Mouse (Mus musculus) T-cell, adult 2 months (primary cell): ENCODE results near the gene Rpl23.
A peak's percentile ranks its signal among the peaks of the same experiment; 100 is the strongest.
"Not testable (repeated sequence)": the region's sequence is repeated elsewhere in the genome, so short reads cannot be mapped to it uniquely, and the experiment has no call there.

ENCODE experiments used
- DNase-seq: peaks from one replicate; pipeline ENCODE4 v3.0.0; 2022; ENCODE audit warnings: low spot score

Gene Rpl23

DNA sequence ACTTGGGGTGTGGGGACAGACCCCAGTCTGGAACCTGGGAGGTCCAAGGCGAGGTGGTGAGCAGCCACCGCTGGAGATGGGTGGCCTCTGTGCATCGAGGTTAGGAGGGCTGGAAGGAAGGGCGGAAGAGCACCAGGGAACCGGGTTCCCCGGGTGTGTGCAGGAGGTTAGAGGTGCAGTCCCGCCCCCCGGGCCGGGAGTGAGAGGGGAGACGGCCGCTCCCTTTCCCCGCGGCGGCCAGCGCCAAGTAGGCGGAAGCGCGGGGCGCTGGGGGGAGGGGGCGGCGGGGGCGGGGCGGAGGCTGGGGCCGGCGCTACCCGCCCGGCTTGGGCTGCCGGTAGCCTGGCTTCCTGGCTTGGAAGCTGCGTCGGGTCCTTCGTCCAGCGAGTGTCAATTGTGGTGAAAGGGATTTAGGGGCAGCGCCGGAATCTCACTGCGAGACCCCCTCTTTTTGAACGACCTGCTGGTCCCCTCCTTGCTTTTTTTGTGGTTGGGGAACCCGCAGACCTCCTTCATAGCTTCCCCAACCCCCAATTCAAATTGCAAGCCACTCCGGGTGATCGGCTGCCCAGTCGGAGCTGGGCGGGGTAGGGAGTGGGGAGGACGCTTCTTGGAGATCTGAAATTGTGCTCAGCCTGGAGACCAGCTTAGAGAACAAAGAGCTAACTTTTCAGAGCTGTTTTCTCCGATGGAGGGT is 17.9 kb upstream of the Rpl23 start:
- peak; percentile 70 for DNase-seq

DNA sequence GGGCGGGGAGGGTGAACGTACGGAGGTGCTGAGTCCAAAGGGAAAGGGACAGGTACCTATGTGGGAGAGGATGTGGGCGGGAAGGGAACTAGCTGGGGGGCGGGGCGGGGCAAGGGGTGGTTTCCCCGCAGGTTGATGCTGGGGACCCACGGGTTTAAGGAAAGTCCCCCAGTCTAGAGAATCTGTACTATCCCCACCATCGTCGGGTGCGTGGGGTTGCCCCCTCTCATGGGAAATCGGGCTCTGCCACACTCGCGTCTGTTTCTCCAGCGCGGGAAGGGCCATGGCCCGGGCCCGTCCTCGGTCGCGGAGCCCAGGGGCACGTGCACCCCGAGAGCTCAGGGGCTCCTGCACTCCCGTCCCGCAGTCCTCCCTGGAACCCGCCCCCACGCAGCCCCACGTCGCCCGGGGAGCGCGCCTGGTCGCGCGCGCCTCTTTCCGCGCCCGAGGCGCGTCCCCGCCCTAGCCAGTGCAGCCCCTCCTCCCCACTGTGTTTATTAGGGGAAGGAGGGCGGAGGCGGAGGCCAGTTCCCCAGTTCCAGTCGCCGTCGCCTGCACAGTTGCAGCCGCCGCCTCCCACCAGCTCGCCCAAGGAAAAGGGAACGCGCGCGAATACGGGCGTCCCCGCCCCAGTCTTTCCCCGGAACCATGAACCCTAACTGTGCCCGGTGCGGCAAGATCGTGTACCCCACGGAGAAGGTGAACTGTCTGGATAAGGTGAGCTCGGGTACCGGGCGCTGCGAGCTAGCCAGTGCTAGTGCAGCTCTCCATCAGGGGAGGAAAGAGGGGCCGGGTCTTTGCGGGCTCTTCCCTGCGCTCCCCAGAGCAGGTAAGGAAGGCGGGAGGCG is 17.1 kb upstream of the Rpl23 start:
- peak; percentile 76 for DNase-seq

DNA sequence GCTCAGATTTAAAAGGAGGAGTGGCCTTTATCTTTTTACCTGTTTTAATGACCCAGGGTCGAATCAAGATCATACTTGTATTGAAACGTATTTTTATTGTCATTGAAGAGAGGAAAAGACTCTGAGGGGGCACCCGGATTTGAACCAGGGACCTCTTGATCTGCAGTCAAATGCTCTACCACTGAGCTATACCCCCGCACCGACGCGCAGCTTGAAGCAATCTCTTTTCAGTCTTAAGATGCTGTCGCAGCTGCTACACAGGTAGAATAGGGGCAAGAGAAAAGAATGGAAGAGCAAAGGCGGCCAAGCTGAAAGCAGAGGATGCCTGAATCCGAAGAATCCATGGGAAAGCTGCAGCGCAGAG is 16.5 kb upstream of the Rpl23 start, which contains the start of gene Lasp1:
Lasp1 (plus strand) TSS at position 219 of the 364 bp plus-strand sequence.
- DNase-seq = peak; percentile 93

DNA sequence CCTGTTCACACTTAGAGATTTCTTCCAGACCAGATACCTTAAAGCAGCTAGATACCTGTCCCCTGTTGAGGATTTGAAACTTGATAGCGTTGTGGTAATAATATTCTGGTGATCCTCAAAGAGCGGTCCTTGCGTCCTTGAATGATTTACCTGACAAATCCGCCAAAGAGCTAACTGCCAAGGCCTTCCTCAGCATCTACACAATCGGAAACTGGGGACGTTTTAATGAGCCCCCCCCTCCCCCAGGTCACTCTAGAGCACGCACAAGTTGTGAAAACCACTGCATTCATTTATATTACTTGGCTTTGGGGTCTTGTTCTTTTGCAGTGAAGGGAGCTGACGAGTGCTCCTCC is 15.8 kb upstream of the Rpl23 start:
- DNase-seq = no peak

DNA sequence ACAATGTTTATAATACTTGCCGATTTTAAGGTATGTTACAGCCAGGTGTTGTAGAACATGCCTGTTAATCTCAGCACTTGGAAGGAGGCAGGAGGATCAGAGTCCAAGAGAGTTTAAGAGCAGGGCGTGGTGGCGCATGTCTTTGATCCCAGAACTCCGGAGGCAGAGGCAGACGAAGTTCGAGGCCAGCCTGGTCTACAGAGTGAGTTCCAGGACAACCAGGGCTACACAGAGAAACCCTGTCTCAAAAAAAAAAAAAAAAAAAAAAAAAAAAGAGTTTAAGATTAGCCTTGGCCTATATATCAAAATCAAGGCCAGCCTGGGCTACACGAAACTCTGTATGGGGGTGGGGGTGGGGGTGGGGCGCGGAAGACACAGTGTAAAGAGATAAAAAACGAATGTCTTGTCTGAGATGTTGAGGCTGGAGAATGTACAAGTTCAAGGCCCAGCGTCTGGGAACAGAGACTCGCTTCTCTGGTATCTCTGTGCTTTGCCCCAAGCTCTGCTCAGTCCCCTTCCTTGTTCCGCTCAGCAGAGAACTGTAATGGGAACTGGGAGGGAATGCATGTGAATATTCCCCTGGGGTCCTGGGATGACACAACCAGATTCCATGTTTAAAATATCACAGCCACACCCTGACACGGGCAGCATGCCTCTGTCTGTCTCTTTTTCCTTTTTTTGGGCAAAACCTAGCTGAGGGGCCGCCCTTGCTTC is 15.3 kb upstream of the Rpl23 start:
- no peak for DNase-seq

DNA sequence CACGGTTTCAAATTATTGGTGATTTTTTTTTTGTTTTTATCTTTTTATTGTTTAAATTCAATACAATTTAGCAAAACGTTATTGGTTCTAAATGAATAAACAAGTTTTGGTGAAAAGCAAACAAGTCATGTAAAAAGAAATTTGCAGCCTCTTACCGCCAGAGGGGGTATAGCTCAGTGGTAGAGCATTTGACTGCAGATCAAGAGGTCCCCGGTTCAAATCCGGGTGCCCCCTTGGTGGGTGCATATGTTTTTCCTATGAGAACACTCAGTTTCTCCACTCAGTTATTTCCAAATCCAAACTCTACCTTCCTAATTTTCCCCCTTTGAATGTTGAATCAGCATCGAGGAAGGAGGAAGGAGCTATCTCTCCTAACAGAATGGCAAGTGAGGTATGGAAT is 14.7 kb upstream of the Rpl23 start:
- DNase-seq = peak; percentile 77

DNA sequence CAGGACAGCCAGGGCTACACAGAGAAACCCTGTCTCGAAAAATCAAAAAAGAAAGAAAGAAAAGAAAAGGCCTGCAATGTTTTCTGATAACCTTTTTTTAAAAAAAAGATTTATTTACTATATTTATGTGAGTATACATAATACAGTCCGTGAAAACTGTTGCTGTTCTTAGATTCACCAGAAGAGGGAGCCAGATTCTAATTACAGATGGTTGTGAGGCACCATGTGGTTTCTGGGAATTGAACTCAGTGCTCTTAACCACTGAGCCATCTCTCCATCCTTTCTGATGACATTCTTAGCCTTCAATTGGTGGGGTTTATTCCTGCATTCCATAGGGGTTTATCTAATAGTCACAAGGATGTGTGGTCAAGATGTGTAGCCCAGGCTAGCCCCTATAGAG is 10.9 kb upstream of the Rpl23 start:
- peak; percentile 73 for DNase-seq

DNA sequence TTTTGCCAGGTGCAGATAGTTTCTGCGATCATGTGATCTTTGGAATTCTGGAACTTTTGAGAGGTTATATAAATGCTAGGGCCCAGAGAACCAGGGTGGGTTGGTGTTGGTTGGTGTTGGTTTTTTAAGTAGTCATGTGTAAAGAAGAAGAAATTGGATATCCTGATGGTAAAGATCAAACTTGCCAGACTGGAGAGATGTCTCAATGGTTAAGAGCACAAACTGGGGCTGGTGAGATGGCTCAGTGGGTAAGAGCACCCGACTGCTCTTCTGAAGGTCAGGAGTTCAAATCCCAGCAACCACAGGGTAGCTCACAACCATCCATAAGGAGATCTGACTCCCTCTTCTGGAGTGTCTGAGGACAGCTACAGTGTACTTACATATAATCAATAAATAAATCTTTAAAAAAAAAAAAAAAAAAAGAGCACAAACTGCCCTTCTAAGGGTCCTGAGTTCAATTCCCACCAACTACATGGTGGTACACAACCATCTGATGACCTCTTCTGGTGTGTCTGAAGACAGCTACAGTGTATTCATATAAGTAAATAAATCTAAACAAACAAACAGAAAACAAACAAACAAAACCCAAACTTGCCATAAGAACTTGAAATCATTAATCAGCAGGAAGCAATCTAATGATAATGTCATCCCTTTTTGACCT is 8.7 kb upstream of the Rpl23 start:
- not testable (repeated sequence) for DNase-seq

DNA sequence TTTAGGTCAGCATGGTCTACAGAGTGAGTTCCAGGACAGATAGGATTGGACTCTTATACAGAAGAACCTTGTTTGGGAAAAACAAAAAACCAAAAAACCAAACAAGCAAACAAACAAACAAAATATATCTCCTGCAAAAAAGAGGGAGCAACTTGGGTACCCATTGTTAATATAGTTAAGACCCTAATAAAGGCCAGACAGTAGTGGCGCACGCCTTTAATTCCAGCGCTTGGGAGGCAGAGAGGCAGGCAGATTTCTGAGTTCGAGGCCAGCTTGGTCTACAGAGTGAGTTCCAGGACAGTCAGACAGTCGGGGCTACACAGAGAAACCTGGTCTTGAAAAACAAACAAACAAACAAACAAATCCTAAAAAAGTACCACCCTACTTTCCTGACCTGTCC is 7.5 kb upstream of the Rpl23 start:
- no peak for DNase-seq

DNA sequence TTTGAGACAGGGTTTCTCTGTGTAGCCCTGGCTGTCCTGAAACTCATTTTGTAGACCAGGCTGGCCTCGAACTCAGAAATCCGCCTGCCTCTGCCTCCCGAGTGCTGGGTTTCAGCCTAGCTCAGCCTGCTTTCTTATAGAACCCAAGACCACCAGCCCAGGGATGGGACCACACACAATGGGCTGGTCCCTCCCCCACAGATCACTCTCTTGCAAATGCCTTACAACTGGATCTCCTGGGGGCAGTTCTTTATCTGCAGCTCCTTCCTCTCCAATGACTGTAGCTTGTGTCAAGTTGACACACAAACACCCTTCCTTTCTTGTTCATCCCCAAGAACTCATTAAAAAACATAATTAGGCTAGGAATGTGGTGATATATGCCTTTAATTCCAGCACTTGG is 5.7 kb upstream of the Rpl23 start:
- no peak for DNase-seq

DNA sequence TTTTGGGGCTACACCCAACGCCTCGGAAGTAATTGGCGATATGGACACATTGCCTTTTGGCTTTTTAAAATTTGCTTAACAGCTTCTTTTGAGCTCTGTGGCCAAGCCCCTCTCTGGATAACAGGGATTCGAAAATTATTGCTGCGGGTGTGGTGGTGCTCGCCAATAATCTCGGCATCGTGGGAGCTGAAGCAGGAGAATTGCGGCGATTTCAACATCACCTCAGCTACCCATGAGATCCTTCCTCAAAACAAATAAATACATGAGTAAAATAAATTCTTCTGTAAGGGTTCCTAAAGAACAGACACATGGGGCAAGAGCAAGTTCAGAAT is 293 bp upstream of the Rpl23 start:
- DNase-seq = no peak

DNA sequence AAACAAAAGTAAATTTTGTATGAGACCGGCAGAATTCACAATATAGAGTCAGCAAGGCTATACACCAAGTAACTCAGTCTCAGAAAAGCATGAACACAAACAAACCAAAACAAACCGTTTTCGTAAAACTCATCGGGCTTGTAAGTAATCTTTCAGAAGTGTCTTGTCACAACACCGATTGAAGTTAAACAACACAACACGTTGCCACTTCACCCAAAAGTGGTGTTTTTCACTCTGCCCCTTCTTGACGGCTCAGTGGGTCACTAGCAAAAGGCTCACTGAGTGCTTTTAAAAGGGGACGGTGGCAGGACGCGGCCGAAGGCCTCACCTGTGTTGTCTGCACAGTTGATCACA is 782 bp downstream of the Rpl23 start:
- no peak for DNase-seq

DNA sequence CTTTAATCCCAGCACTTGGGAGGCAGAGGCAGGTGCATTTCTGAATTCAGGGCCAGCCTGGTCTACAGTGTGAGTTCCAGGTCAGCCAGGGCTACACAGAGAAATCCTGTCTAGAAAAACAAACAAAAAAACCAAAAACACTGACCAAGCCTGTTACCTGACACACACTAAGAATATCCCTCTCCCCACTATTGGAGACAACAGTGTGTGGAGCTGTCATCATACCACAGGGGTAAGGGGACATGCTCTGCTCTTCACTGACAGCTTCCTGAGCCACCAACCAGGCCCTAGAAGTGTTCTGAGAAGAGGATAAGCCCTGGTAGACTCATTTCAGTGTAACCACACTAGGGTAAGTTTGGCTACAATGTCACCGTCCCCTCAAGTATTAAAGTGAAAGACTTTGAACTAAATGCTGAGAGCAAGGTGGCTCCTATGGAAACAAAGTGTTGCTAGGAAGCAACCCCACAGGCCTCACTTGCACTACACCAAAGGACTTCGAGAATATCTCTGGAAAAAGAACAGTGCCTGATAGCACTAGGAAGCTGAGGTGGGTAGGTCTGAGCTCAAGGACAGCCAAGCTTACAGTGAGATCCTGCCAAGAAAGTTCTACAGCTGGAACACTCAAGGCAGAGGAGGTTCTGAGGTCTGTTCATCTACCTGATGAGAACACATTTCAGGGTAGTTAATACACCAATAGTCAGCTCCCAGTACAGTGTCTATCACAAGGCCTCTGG is 2.1 kb downstream of the Rpl23 start:
- DNase-seq = no peak

DNA sequence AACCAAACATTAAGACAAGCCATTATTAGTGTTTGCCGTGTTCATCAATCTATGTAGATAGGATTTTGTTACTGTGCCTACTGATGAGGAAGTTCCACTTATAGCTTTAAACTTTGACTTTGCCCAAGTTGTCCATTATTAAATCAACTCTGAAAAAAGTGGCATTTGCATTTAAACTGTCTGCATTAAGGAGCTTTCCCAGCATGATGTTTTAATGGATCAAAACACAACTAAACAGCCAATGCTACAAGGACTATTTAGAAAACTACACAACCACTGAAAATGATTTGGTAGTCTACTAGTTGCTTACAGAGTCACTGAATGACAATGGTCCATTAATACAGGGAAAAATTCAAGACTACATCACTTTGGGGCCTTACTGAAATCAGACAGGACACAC is 3.3 kb downstream of the Rpl23 start:
- DNase-seq = no peak

DNA sequence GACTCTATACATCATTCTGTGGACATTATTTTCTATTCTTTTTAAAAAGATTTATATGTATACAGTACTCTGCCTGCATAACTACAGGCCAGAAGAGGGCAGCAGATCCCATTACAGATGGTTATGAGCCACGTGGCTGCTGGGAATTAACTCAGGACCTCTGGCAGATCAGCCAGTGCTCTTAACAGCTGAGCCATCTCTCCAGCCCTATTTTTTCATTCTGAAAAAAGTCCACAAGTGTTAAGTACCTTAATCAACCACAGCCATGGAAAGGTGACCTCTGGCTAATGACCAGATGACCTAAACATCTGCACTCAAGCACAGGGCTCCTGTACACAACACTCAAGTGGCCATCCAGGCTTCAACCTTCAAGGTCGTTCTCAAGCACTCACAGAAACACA is 5.1 kb downstream of the Rpl23 start:
- peak; percentile 24 for DNase-seq

DNA sequence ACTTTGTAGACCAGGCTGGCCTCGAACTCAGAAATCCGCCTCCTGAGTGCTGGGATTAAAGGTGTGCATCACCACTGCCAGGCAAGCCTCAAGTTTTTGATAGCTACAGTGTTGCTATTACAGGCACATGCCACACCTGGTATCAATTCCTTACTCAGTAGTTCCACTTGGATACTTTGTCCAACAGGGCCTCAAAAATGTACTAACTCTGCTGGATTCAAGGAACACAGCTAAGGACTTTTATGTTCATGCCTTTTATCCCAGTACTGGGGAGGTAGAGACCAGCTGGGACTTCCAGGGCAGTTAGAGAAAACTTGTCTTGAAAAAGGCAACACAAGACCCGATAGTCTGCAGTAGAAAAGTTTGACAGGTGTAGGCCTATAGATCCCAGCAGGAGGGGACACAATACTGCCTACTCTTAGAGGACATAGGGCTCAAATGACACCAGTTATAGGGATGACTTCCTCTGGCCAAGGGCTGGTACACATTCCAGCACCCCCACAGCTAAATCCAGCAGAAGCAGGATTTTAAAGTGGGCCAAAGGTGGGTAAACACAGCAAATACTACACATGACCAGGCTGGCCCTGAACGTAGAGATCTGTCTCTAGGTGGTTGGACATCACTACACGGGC is 5.6 kb downstream of the Rpl23 start:
- DNase-seq = no peak

DNA sequence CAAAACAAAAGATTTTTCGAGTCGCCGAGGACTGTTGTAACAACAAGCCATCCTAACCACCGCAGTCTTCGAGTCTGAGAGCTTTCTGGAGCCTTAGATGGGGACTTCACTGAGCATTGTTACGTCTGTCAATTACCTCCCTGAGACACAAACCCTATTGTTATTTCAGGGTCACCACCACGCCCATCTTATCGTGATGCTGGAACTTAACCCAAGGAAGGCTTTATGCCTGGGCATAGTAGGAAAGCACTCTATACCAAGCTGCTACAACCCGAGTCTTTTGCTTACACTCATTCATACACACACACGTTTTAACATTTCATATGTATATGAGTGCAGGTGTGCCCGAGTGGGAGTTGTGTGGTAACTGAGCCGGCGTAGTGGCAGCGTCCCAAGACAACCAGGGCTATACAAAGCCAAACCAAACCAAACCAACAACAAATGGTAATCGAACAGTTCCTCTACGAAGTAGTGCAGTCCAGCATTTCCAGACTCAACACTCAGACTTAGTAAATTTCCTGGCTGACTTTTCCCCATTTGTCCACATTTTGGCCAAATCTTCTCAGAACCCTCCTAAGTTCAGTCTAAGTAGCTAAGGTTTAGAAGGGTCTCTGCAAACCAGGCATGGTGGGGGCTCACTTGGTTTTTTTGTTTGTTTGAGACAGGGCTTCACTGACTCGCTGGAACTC is 6.3 kb downstream of the Rpl23 start, which contains the start of gene 1700001P01Rik:
1700001P01Rik (minus strand) TSS at position 111 of the 689 bp plus-strand sequence.
- DNase-seq = no peak

DNA sequence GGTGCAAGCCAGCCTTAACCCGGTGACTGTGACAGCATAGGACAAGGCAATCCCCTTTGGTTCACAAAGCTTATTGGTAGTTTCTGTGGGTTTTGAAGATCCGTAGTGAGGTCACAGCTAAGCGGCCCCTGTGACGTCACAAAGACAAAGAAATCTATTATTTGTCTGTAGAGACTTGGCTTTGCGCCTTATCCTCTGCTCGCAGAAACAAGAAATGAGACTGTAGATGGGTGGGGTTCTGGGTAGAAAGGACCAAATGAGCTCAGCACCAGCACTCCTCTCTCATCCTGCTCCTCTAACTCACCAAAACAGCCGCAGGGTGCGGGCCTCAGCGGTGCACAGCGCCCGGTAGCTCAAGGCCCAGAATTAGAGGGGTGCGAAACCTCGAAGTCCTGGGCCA is 7.1 kb downstream of the Rpl23 start:
- no peak for DNase-seq

DNA sequence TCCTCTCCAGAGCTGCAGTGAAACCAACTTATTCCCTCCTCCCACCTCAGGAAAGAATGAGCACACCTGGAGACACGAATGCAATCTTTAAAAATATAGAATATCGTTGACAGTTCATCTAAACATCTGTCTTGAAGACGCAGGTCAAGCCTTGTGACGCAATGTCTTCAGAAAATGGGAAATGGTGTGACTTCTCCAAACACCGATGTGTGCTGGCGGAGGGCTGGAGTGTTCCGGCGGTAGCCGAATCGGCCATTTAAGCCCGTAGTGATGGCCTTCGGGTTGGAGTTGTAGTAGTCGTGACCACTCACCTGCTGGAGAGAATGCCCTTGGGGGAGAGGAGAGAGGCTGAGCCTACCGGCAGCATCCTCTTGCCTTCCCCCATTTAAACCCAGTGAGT is 10.8 kb downstream of the Rpl23 start:
- no peak for DNase-seq

DNA sequence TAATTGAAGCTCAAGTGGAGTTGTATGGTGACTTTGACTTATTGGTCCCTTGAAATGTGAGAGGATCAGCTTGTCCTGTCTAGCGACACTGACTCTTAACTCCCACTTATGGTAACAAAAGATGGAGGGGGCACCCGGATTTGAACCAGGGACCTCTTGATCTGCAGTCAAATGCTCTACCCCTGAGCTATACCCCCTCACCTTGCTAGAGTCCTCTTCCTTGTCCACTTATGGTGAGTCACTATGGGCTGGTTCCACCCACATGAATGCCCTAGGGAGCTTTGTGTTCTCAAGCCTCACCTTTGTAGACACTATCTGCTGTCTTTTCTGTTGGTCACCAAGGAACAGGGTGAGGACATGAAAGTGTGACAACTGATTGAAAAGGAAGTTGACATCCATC is 12.5 kb downstream of the Rpl23 start:
- DNase-seq = no peak
